Mouse (Mus musculus): ENCODE data around the gene Ywhaq.
"Not testable (repeated sequence)": the region's sequence is repeated elsewhere in the genome, so short reads cannot be mapped to it uniquely, and the experiment has no call there.

The Ywhaq gene

GRCm38 (mm10) chr12:21409651-21410050, 7.8 kb downstream of the Ywhaq start:
- no peak for DNase-seq (ENCODE audit: low read depth, low spot score)

GRCm38 (mm10) chr12:21408789-21409367, 8.6 kb downstream of the Ywhaq start:
- no peak for DNase-seq (ENCODE audit: low read depth, low spot score)

- no peak for DNase-seq (ENCODE audit: low read depth, low spot score)
Measured at GRCm38 (mm10) chr12:21402771-21403170, 14.7 kb downstream of the Ywhaq start.

- DNase-seq (ENCODE audit: low read depth, low spot score), result no peak
Measured at GRCm38 (mm10) chr12:21386201-21386600, 31.2 kb downstream of the Ywhaq start.

- DNase-seq (ENCODE audit: low read depth, low spot score), result not testable (repeated sequence)
Measured at GRCm38 (mm10) chr12:21378765-21379346, 38.6 kb downstream of the Ywhaq start.

- no peak for DNase-seq (ENCODE audit: low read depth, low spot score)
Measured at GRCm38 (mm10) chr12:21375376-21376157, 41.9 kb downstream of the Ywhaq start.

- no peak for DNase-seq (ENCODE audit: low read depth, low spot score)
Measured at GRCm38 (mm10) chr12:21373820-21374475, 43.5 kb downstream of the Ywhaq start.

- DNase-seq (ENCODE audit: low read depth, low spot score), result peak; percentile 91
Measured at GRCm38 (mm10) chr12:21373100-21373819, 44.2 kb downstream of the Ywhaq start, which contains the start of gene Adam17. Gene Adam17, minus strand, starts transcription at chr12:21373632.

GRCm38 (mm10) chr12:21370035-21370611, 47.3 kb downstream of the Ywhaq start:
- no peak for DNase-seq (ENCODE audit: low read depth, low spot score)

- DNase-seq (ENCODE audit: low read depth, low spot score), result no peak
Measured at GRCm38 (mm10) chr12:21369087-21369410, 48.4 kb downstream of the Ywhaq start.

GRCm38 (mm10) chr12:21368376-21369086, 48.9 kb downstream of the Ywhaq start:
- no peak for DNase-seq (ENCODE audit: low read depth, low spot score)

GRCm38 (mm10) chr12:21364624-21365435, 52.6 kb downstream of the Ywhaq start:
- DNase-seq (ENCODE audit: low read depth, low spot score), result no peak

GRCm38 (mm10) chr12:21363195-21363594, 54.2 kb downstream of the Ywhaq start:
- no peak for DNase-seq (ENCODE audit: low read depth, low spot score)

GRCm38 (mm10) chr12:21362686-21363085, 54.8 kb downstream of the Ywhaq start:
- no peak for DNase-seq (ENCODE audit: low read depth, low spot score)

- DNase-seq (ENCODE audit: low read depth, low spot score), result no peak
Measured at GRCm38 (mm10) chr12:21353681-21354080, 63.8 kb downstream of the Ywhaq start.

GRCm38 (mm10) chr12:21350113-21350876, 67.1 kb downstream of the Ywhaq start:
- no peak for DNase-seq (ENCODE audit: low read depth, low spot score)

- DNase-seq (ENCODE audit: low read depth, low spot score), result no peak
Measured at GRCm38 (mm10) chr12:21346972-21347371, 70.5 kb downstream of the Ywhaq start.

GRCm38 (mm10) chr12:21340674-21341073, 76.8 kb downstream of the Ywhaq start:
- no peak for DNase-seq (ENCODE audit: low read depth, low spot score)
